Mouse (Mus musculus): ENCODE results near the gene Ginm1.

DNA sequence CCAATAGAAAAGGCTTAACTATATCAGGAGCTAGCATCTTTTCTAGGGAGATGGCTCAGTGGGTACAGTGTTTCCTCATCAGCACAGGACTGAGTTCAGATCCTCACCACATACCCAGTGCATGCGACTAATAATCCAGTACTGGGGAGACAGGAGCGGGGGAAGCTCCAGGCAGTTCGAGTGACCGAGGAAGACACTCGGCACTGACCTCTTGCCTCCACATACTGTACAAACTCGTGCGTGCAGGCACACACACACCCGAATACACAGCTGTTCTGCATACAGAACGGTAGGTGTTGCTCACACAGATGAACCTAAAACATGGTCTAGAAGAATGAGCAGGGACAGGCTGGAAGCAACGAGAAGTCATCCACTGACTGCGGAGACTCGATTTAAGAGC lies 29.4 kb upstream of the Ginm1 start:
- TF ChIP-seq CTCF (IDR thresholded peaks at IDR 0.05; ENCODE audit: borderline replicate concordance, insufficient read depth, low read length) = no peak
- TF ChIP-seq POLR2A (IDR thresholded peaks at IDR 0.05; ENCODE audit: low read depth, low read length) = no peak

Measured in embryonic fibroblast, embryonic 13.5 days (primary cell).